Mouse (Mus musculus) small intestine, adult 2 months (tissue): ENCODE measurements around the gene Defb28. TPM values are rescaled to one million over a fixed set of nuclear protein-coding genes. Genes with fewer than 3 reads are reported as not detected.

Experiments used
- H3K27ac ChIP-seq: fragments of 200-500 bp; 2 replicates; pipeline ENCODE4 v1.5.1; 2012; ENCODE audit warnings: low read depth, low read length, control low read depth, inconsistent platforms; ENCODE audit not compliant: insufficient read depth
- H3K27me3 ChIP-seq: fragments of 200-500 bp; 2 replicates; pipeline ENCODE4 v1.6.1; 2012; ENCODE audit warnings: mild to moderate bottlenecking, moderate library complexity, low read length, inconsistent platforms; ENCODE audit not compliant: control insufficient read depth, insufficient read depth
- H3K36me3 ChIP-seq: fragments of 200-500 bp; 2 replicates; pipeline ENCODE4 v1.6.1; 2012; ENCODE audit warnings: mild to moderate bottlenecking, low read length, control low read depth, inconsistent platforms; ENCODE audit not compliant: control insufficient read depth, insufficient read depth
- H3K4me1 ChIP-seq: fragments of 200-500 bp; 2 replicates; pipeline ENCODE4 v1.6.1; 2012; ENCODE audit warnings: low read length, inconsistent platforms, mixed read lengths; ENCODE audit not compliant: control insufficient read depth, insufficient read depth, insufficient read length
- H3K4me3 ChIP-seq: fragments of 200-500 bp; 2 replicates; pipeline ENCODE4 v1.5.1; 2012; ENCODE audit warnings: low read depth, mild to moderate bottlenecking, control low read depth, inconsistent platforms, low read length, moderate library complexity
- CTCF ChIP-seq: fragments of 200-500 bp; IDR thresholded peaks from 2 replicates; pipeline ENCODE4 v1.5.1; 2012; ENCODE audit warnings: low read depth, mild to moderate bottlenecking, control low read depth, inconsistent platforms, low read length, moderate library complexity, mixed read lengths; ENCODE audit not compliant: insufficient replicate concordance, insufficient read length; ENCODE audit errors: extremely low read depth
- POLR2A ChIP-seq: fragments of 200-500 bp; IDR thresholded peaks from 2 replicates; pipeline ENCODE4 v1.6.1; 2012; ENCODE audit warnings: low read depth, mild to moderate bottlenecking, control low read depth, inconsistent platforms, low read length, moderate library complexity
- WGBS: fragments of 180-500 bp; shearing (Covaris S2); methylation state at CpG from one replicate; pipeline ENCODE4 v1.1.7; 2018; 5-methylcytosine and 5-hydroxymethylcytosine counted together
- polyA plus RNA-seq: library from polyadenylated mRNA; depleted of rRNA; stranded (reverse); fragments of >200 nt; gene quantifications from 2 replicates; pipeline ENCODE4 v1.2.3, GENCODE M21; 2012; rRNA removed

Gene Defb28
- polyA plus RNA-seq: not detected in 2 replicates

DNA sequence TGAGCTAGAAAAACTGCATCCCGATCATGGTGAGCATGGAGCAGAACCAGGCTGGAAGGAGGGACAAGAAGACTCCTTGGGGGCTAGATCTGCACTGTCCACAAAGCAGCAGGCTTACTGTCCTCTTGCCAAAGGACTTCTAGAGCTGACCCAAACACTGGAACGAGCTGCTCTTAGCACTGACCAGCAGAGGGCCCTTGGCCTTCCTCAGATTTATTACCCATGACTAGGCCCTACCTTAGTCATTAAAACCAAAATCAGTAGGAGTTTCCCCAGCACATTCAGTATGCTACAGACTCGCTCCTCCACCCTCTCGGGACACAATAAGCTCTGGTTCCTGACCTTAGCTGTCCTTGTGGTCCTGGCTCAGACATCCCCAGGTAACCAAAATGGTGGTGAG is at the start of gene Defb28:
Gene Defb28 (plus strand): TSS at position 275 of the 400 bp plus-strand sequence.
- WGBS: 69% methylated on average over 4 of the region's 4 CpGs
- no peak for TF ChIP-seq POLR2A
- no peak for TF ChIP-seq CTCF
- Histone ChIP-seq H3K27me3 (no peaks in the 10 kb centered on the region), H3K36me3 (no peaks in the 10 kb centered on the region), H3K27ac (no peak within 1 kb of the TSS), H3K4me1 (no peaks in the 10 kb centered on the region), H3K4me3 (no peak within 1 kb of the TSS)

DNA sequence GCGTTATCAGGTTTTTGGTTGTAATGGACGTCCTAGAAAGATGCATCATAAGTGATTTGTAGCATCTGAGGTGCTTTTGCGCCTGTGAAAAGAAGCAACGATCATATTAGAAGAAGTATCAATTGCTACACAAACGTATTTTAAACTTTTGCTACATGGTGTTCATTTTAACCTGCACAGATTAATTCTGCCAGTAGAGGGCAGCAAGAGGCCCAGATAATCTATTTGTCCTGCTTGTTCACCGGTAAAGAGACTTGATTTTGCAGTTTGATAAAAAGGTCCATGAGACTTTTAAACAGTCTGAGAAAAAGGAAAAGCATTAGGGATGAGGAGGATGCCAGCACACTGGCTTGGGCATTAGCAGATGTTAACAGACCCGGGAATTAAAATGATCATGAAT is 47.1 kb upstream of the Defb28 start:
- Histone ChIP-seq H3K27me3 (no peaks in the 10 kb centered on the region; the same call in 1 of the 2 replicates), H3K36me3 (no peaks in the 10 kb centered on the region), H3K4me3 (no peak overlapping the region), H3K27ac (no peak overlapping the region), H3K4me1 (no peaks in the 10 kb centered on the region)
- TF ChIP-seq CTCF (no peak), POLR2A (no peak)
- 26% methylated on average over 7 of the region's 7 CpGs for WGBS

DNA sequence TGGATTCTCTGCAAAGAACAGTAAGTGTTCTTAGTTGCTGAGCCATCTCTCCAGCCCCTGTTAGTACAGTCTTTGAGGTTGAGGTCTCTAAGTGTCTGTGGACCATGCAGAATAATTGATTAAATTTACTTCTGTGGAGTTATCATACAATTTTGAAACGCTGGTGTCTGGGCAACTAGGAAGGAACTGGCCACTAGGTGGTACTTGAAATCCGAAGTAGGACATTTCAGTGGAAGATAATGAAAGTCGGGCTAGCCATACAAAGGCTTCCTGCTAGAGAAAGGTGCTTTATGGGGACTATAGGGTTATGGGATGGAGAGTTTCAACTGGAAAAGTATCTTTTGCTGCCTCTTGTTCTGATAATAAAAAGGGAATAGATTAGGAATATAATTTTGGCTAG is 45.6 kb upstream of the Defb28 start:
- Histone ChIP-seq H3K4me1 (no peaks in the 10 kb centered on the region), H3K4me3 (no peak overlapping the region), H3K36me3 (no peaks in the 10 kb centered on the region), H3K27me3 (no peaks in the 10 kb centered on the region; the same call in 1 of the 2 replicates), H3K27ac (no peak overlapping the region)
- TF ChIP-seq POLR2A (no peak), CTCF (no peak)
- 13% methylated on average over 3 of the region's 3 CpGs for WGBS

DNA sequence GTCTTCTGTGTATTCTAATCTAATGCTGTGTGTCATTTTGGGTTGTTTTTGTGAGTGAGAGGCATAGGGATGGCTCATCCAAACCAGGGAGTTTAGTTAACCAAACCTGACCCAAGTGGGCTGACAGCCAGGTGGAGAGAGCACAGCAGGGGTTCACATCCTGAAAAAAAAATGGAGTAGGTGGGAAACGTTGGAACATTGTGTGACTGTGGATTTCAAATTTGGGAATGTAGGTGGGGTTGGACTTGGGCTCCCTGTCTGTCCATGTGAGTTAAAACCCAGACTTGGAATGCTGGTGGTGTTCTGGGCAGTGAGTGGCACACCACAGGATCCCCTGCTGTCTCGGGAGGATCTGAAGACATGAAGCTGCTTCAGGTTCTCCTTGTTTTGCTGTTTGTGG is 41.3 kb upstream of the Defb28 start, which contains the start of gene Defb20:
Gene Defb20 (plus strand): TSS at position 301 of the 400 bp plus-strand sequence.
- no peak for TF ChIP-seq POLR2A
- TF ChIP-seq CTCF: no peak

DNA sequence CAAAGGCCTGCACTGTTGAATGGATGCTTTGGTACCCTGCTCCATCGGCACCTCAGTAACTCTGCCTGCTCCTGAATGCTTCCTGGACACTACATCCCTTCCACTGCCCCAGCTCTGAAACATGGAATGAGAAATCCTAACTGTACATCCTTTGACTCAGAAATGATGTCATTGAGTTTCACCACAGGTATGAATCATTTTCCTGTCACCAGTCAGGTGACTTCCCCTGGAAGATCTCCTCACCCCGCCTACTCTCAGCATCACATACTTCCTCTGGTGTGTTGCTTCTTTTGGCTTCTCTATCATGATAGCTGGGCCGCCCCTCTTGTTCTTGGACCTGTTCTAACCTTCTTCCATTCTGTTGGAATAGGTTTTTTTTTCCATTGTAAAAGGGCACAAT is 37.2 kb upstream of the Defb28 start:
- 72% methylated on average over 3 of the region's 3 CpGs for WGBS
- no peak overlapping the region for H3K4me3 ChIP-seq
- H3K4me1 ChIP-seq: no peaks in the 10 kb centered on the region
- no peak overlapping the region for H3K27ac ChIP-seq
- H3K36me3 ChIP-seq: no peaks in the 10 kb centered on the region
- TF ChIP-seq CTCF: no peak
- TF ChIP-seq POLR2A: no peak
- H3K27me3 ChIP-seq: no peaks in the 10 kb centered on the region

More for the DNA sequence above, 41.3 kb upstream of the Defb28 start, which contains the start of gene Defb20:
- H3K36me3 ChIP-seq: no peaks in the 10 kb centered on the region
- 60% methylated on average over 2 of the region's 2 CpGs for WGBS
- no peak within 1 kb of the TSS for H3K4me3 ChIP-seq
- H3K27ac ChIP-seq: no peak within 1 kb of the TSS
- H3K27me3 ChIP-seq: no peaks in the 10 kb centered on the region; the same call in 1 of the 2 replicates
- no peaks in the 10 kb centered on the region for H3K4me1 ChIP-seq

DNA sequence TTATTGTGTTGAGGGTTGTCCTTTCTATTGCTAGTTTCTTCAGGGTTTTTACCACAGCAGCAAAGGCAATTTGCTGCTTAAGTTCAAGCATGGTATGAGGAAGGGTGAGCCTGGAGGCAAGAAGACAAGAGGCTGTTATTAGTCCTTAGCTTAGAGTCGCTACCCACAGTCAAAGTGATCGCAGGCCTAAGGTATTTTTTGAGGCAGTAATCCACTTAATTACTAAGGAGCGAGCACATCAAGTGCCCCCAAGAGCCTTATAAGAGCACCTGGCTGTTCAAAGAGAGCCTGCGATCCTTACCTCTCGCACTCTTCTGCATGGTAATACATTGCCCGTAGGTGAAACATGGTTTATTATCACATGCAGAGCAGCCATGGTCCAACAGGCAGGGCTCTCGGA is 36.3 kb upstream of the Defb28 start:
- no peaks in the 10 kb centered on the region for H3K27me3 ChIP-seq
- H3K4me1 ChIP-seq: no peaks in the 10 kb centered on the region
- H3K27ac ChIP-seq: no peak overlapping the region
- TF ChIP-seq POLR2A (no peak), CTCF (no peak)
- H3K4me3 ChIP-seq: no peak overlapping the region
- 85% methylated on average over 7 of the region's 7 CpGs for WGBS
- no peaks in the 10 kb centered on the region for H3K36me3 ChIP-seq

DNA sequence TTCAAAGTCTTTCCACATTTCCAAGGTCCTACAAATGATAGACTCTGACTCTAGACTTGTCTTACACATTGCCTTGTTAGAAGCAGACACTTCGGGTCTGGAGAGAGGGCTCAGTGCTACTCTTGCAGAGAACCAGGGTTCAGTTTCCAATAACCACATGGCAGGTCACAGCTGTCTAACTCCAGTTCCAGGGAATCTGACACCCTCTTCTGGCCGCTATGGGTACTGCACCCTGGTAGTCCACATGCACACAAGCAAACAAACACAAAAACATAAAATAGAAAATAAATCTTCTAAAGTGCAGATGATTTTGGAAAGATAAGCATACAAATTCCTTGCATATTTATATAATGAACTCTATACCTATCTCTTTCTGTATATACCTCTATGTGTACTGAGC is 31.0 kb upstream of the Defb28 start:
- H3K4me3 ChIP-seq: no peak overlapping the region
- H3K27me3 ChIP-seq: no peaks in the 10 kb centered on the region
- WGBS: 77% methylated on average over 2 of the region's 2 CpGs
- no peaks in the 10 kb centered on the region for H3K4me1 ChIP-seq
- TF ChIP-seq CTCF (peak; percentile 30; the same call in 1 of the 2 replicates), POLR2A (no peak)
- H3K36me3 ChIP-seq: no peaks in the 10 kb centered on the region
- no peak overlapping the region for H3K27ac ChIP-seq
